Mouse (Mus musculus) lung, embryonic 15.5 days (tissue): ENCODE measurements at regions not wholly inside any gene's neighbourhood (a gene's known extent, or its start where the extent isn't known, plus 50 kb on each side); places are given as distances from the start of the nearest gene placed in this dataset.

Experiments used
- ATAC-seq: fragments of 200-750 bp; cut with Nextera tagmentation; 2 replicates; pipeline ENCODE4 v1.8.0; 2017; ENCODE audit warnings: moderate number of reproducible peaks, borderline replicate concordance; ENCODE audit not compliant: low FRiP score, low TSS enrichment; ENCODE audit errors: extremely low read depth
- H3K27ac ChIP-seq: fragments of 300-500 bp; sonication (generic); 2 replicates; pipeline ENCODE4 v1.5.1; 2015; ENCODE audit warnings: moderate library complexity, mild to moderate bottlenecking, inconsistent platforms
- H3K27me3 ChIP-seq: fragments of 300-500 bp; sonication (generic); 2 replicates; pipeline ENCODE4 v1.6.1; 2015; ENCODE audit warnings: inconsistent platforms
- H3K36me3 ChIP-seq: fragments of 300-500 bp; sonication (generic); 2 replicates; pipeline ENCODE4 v1.6.1; 2015; ENCODE audit warnings: inconsistent platforms
- H3K4me1 ChIP-seq: fragments of 300-500 bp; sonication (generic); 2 replicates; pipeline ENCODE4 v1.6.1; 2015; ENCODE audit warnings: inconsistent platforms
- H3K4me2 ChIP-seq: fragments of 300-500 bp; sonication (generic); 2 replicates; pipeline ENCODE4 v1.6.1; 2015; ENCODE audit warnings: inconsistent platforms, mild to moderate bottlenecking, moderate library complexity
- H3K4me3 ChIP-seq: fragments of 300-500 bp; sonication (generic); 2 replicates; pipeline ENCODE4 v1.5.1; 2015; ENCODE audit warnings: mild to moderate bottlenecking, inconsistent platforms
- H3K9ac ChIP-seq: fragments of 300-500 bp; sonication (generic); 2 replicates; pipeline ENCODE4 v1.6.1; 2015; ENCODE audit warnings: inconsistent platforms
- H3K9me3 ChIP-seq: fragments of 300-500 bp; sonication (generic); 2 replicates; pipeline ENCODE4 v1.6.1; 2016; ENCODE audit warnings: inconsistent platforms
- WGBS: fragments of 180-500 bp; shearing (Covaris S2); methylation state at CpG from one replicate; pipeline ENCODE4 v1.1.7; 2015; 5-methylcytosine and 5-hydroxymethylcytosine counted together

DNA sequence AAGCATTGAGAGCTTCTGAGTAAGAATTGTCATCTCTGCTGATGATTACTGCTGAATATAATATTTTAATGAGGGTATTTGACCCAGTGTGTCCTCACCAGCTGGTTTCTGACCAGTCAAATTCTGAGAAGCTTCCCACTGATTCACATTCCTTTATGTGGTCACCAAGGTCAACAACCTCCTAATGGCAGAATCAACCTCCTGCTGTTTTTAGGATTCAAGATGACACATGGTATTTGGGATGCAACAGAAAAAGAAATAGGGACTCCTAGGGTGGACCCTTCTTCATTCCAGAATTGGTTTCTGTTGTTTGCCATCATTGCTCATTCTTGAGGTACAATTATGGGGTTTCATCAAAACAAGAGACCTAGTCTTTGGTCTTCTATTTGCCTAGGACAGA is 629.6 kb downstream of the Ccdc50 start:
- H3K36me3 ChIP-seq: no peaks in the 10 kb centered on the region
- no peak for ATAC-seq
- no peak overlapping the region for H3K4me3 ChIP-seq
- no peak overlapping the region for H3K27ac ChIP-seq
- H3K9me3 ChIP-seq: no peaks in the 10 kb centered on the region
- no peak overlapping the region for H3K9ac ChIP-seq
- H3K4me2 ChIP-seq: no peak overlapping the region
- no peaks in the 10 kb centered on the region for H3K27me3 ChIP-seq
- no peaks in the 10 kb centered on the region for H3K4me1 ChIP-seq

DNA sequence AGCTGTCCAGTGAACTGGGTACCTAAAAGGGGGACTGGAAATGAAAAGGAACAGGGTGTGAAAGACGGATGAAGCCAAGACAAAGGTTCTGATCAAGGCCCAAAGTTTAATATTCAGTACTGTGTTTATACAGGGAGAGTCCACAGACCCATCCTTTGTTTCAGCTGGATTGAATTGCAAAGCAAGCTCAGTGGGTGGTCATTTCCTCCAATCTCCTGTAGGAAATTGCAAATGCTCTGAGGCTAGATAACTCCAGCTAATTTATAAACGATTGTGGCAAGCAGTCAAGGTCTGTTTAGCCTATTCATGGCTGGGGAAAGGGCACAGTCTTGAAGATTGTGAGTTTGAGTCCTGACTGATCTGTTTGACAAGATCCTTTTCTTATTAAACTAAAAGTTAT is 650.3 kb downstream of the Ccdc50 start:
- no peak overlapping the region for H3K4me2 ChIP-seq
- no peak overlapping the region for H3K4me3 ChIP-seq
- H3K36me3 ChIP-seq: no peaks in the 10 kb centered on the region
- no peaks in the 10 kb centered on the region for H3K27me3 ChIP-seq
- H3K4me1 ChIP-seq: no peaks in the 10 kb centered on the region
- 33% methylated on average over 2 of the region's 2 CpGs for WGBS
- no peak for ATAC-seq
- no peak overlapping the region for H3K9ac ChIP-seq
- no peaks in the 10 kb centered on the region for H3K9me3 ChIP-seq
- no peak overlapping the region for H3K27ac ChIP-seq

DNA sequence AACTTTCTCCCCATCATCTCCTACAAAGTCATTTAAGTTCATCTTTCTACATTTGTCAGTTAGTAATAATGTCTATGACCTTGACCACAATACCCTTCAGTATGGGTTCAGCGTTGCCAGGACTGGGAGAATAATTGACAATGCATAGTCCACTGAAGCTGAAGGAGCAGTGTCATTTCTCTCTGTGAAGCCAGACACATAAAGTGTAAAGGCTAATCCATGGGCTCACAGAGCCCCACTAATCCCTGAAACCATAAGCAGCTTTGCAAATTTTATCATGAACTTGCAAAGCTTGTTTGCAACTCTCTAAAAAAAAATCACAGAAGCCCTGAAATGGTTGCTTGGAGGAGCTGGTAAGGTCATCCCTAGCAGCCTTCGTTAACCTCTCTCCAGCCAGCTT is 654.4 kb downstream of the Ccdc50 start:
- Histone ChIP-seq H3K9me3 (no peaks in the 10 kb centered on the region), H3K4me3 (no peak overlapping the region), H3K36me3 (no peaks in the 10 kb centered on the region), H3K27ac (no peak overlapping the region), H3K27me3 (no peaks in the 10 kb centered on the region), H3K4me2 (no peak overlapping the region), H3K4me1 (no peaks in the 10 kb centered on the region), H3K9ac (no peak overlapping the region)
- no peak for ATAC-seq
- WGBS: 52% methylated on average over 2 of the region's 2 CpGs

DNA sequence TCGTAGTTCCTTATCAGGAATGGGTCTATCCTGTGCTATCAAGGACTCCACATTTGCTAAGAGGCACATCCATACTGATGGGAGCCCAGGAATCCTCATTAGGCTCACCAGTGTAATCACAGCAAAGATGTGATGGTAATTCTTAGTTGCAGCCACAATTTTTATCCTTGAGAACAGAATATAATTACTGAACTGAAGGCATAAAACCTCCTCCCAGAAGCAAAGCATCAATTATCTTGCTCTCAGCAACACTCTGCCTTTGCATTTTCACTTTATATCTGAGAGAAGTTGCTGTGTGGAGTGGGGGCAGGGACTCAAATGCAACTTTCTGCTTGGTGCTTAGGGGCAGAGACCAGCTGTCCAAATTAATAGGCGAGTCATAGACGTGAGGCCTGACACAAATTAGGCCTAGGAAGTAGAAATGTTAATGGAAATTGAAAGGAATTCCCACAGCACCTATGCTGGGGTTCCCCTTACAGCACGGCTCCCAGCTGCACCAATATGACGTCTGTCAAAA is 676.2 kb downstream of the Ccdc50 start:
- Histone ChIP-seq H3K4me2 (no peak overlapping the region), H3K4me3 (no peak overlapping the region), H3K27me3 (no peaks in the 10 kb centered on the region), H3K27ac (no peak overlapping the region), H3K4me1 (no peaks in the 10 kb centered on the region), H3K9ac (no peak overlapping the region), H3K9me3 (no peaks in the 10 kb centered on the region), H3K36me3 (no peaks in the 10 kb centered on the region)
- no peak for ATAC-seq
- 56% methylated on average over 5 of the region's 5 CpGs for WGBS

DNA sequence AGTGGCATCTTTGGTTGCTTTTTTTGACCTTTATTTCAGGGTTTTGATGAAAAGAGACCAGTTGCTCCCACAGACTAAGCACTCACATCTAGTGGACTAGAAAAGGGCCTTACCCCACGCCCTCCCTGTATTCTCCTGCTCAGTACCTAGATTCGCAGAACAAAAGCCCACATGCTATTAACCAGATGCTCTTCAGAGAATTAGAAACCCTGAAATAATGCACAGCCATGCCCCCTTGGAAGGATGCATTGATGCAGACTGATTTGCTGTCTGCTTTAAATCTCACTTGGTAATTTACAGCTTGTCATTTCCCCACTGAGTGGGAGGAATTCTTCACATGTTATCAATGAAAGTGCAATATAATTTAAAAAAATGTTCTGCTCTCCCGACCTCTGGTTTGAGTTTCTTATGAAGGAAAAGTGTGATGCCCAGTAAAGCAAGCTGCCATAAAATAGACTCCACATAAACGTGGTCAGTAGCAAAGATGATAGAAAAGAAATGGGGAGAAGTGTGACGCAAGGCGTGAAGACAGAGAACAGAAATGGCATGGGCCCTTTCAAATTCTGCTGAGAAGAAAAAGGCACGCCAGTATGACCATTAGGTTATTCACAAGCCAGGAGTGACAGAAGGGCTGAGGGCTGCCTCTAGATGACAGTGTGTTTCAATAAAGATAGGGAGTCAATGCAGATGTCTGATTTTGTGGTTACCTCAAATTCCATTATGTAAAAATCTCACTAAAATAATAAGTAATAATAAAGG is 669.8 kb downstream of the Fgf12 start:
- H3K9ac ChIP-seq: no peak overlapping the region
- no peak overlapping the region for H3K4me2 ChIP-seq
- H3K9me3 ChIP-seq: no peaks in the 10 kb centered on the region
- H3K27me3 ChIP-seq: no peaks in the 10 kb centered on the region
- no peaks in the 10 kb centered on the region for H3K4me1 ChIP-seq
- 67% methylated on average over 7 of the region's 7 CpGs for WGBS
- no peak overlapping the region for H3K4me3 ChIP-seq
- no peaks in the 10 kb centered on the region for H3K36me3 ChIP-seq
- no peak overlapping the region for H3K27ac ChIP-seq
- ATAC-seq: no peak

DNA sequence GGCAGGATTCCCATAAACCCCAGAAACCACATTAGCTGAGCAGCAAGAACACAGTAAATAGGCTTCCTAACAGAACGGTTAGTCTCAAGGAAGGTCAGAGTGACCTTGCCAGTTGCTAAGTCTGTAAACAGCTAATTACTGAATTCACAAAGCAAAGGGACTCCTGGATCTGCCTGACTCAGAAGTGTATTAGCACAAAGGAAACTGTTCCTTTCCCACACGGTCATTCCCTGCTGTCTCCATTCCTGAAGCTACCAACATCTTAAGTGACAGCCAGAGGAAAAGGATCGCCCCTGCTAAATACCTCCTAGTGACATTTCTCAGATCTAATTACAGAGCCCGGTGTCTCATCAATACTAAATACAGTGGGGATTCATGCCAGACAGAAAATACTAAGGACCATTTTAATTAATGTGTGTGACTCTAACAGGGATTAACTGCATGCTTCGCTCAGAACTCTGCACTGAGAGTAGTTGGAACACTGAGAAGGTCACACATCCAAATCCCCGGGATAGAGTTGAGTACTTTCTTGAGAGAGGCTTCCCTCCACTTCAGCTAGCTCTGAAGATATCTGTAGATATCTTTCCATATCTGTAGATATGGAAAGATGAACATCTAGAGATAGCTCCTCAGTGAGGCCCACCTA is 663.3 kb downstream of the Fgf12 start:
- Histone ChIP-seq H3K9me3 (no peaks in the 10 kb centered on the region), H3K4me1 (no peaks in the 10 kb centered on the region)
- ATAC-seq: no peak

DNA sequence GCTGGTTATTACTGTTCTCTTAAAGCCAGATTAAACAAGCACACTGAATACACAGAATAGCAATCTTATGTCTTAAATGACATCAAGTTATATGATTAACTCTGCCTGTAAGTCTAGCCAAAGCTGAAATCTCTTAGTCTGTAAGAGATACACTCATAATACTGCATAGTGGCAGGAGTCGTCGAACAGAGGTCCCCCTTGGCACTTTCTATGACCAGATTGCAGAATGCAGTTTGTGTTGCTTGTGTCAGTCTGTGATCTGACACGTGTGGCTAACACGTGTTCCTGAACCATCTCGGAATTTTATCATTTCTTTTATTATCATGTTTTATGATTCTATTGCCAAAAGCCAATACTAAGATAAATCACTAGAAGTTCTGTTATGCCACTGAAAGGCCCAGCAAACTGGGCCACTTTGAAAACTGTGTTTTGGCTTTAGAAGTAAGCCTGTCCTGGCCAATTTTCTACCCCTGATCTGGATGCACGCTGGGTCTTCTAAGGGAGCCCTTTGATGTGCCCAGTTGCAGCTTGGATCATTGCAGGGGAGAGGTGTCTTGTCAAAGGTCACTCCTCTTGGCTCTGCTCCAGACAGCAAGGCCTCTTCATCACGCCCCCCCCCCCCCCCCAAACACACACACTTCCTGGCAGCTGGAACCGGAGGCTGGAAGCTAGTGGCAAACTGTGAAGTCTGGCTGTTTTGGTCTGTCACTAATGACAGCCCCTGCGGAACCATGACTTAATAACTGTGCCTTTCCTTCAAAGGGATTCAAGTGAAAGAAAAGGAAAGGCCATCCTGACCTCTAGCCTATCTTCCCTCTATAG is 648.4 kb downstream of the Fgf12 start:
- no peak overlapping the region for H3K4me3 ChIP-seq
- no peak overlapping the region for H3K9ac ChIP-seq
- no peaks in the 10 kb centered on the region for H3K27me3 ChIP-seq
- no peak overlapping the region for H3K4me2 ChIP-seq
- ATAC-seq: peak; percentile 42; the same call in 1 of the 2 replicates
- H3K36me3 ChIP-seq: no peaks in the 10 kb centered on the region
- H3K4me1 ChIP-seq: 0 out of 2 replicates have a peak, but pooled peaks cover 4% of the 10 kb centered on the region
- H3K9me3 ChIP-seq: no peaks in the 10 kb centered on the region
- H3K27ac ChIP-seq: no peak overlapping the region
- 26% methylated on average over 9 of the region's 9 CpGs for WGBS

More for the DNA sequence above, 663.3 kb downstream of the Fgf12 start:
- no peak overlapping the region for H3K9ac ChIP-seq
- no peaks in the 10 kb centered on the region for H3K27me3 ChIP-seq
- no peak overlapping the region for H3K4me3 ChIP-seq
- WGBS: 63% methylated on average over 6 of the region's 6 CpGs
- H3K27ac ChIP-seq: no peak overlapping the region
- H3K36me3 ChIP-seq: no peaks in the 10 kb centered on the region
- H3K4me2 ChIP-seq: no peak overlapping the region

DNA sequence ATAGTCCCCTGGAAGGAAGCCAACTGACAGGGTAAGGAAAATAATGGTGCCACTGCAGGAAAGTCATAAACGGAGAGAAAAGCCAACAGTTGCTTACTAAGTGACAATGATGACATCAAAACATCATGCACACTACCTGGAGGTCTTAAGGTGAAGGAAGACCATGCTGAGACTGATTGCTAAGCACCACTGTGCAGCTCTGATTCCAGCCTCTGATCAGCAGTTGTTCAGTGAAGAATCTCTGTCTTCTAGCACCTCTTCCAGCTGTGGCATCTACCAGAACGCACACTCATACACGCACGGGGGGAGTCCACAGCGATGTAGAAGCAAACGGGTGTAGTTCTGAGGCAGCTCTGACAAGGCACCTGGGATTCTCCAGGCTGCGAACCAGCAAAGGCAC is 647.8 kb downstream of the Fgf12 start:
- no peak overlapping the region for H3K9ac ChIP-seq
- no peak for ATAC-seq
- WGBS: 37% methylated on average over 7 of the region's 7 CpGs

DNA sequence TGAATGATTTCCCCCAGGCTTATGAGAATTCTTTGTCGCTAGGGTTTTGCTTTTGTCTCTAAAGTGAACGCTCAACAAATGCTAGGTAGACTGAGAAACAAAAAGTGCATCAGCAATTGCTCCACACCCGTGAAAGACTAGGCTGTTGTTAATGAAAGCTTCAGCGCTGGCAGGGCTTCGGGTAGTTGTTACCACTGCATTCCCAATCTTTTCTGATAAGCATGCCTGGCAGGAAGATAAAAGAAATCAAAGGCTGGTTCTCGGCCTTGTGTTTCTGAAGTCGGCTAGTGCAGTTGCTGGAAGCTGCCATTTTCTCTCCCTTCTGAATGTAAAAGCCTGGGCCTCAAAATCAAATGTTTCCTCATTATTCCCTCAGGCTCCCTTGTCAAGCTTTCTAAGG is 647.0 kb downstream of the Fgf12 start:
- Histone ChIP-seq H3K4me2 (no peak overlapping the region), H3K27me3 (no peaks in the 10 kb centered on the region), H3K4me3 (no peak overlapping the region), H3K9ac (no peak overlapping the region), H3K9me3 (no peaks in the 10 kb centered on the region), H3K27ac (no peak overlapping the region), H3K36me3 (no peaks in the 10 kb centered on the region), H3K4me1 (0 out of 2 replicates have a peak, but pooled peaks cover 4% of the 10 kb centered on the region)
- 49% methylated on average over 7 of the region's 7 CpGs for WGBS
- no peak for ATAC-seq

More for the DNA sequence above, 647.8 kb downstream of the Fgf12 start:
- Histone ChIP-seq H3K4me3 (no peak overlapping the region), H3K9me3 (no peaks in the 10 kb centered on the region), H3K36me3 (no peaks in the 10 kb centered on the region), H3K4me2 (no peak overlapping the region), H3K27me3 (no peaks in the 10 kb centered on the region), H3K4me1 (0 out of 2 replicates have a peak, but pooled peaks cover 4% of the 10 kb centered on the region), H3K27ac (no peak overlapping the region)

DNA sequence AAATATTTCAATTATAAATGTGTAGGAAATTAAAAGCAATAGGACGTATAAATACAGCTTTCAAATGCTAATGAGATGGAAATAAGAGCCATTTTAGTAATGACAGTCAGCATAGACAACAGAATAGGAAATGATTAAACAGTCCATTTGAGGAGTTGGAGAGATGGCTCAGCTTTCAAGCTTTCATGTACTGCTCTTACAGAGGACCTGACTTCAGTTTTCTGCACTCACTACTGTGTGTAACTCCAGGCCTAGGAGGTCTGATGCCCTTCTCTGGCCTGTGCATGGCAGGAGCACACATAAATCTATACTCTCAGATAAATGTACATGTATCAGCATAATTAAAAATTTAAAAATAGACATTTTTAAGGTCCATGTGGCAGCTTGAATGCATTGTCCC is 643.1 kb downstream of the Fgf12 start:
- no peak for ATAC-seq
- Histone ChIP-seq H3K36me3 (no peaks in the 10 kb centered on the region), H3K27me3 (no peaks in the 10 kb centered on the region), H3K4me2 (no peak overlapping the region), H3K4me3 (no peak overlapping the region), H3K4me1 (0 out of 2 replicates have a peak, but pooled peaks cover 4% of the 10 kb centered on the region), H3K9ac (no peak overlapping the region), H3K27ac (no peak overlapping the region), H3K9me3 (no peaks in the 10 kb centered on the region)
- WGBS: 76% methylated on average over 1 of the region's 1 CpGs
